Mouse (Mus musculus) kidney, embryonic 15.5 days (tissue): Measurements from ENCODE around the gene Nacad. TPM values are rescaled to one million over a fixed set of nuclear protein-coding genes. Genes with fewer than 3 reads are reported as not detected.
A peak's percentile ranks its signal among the peaks of the same experiment; 100 is the strongest.

Experiments used
- ATAC-seq: fragments of 200-750 bp; cut with Nextera tagmentation; replicated peaks from 2 replicates; pipeline ENCODE4 v1.8.0; 2017; ENCODE audit warnings: moderate TSS enrichment; ENCODE audit not compliant: low FRiP score
- H3K27ac ChIP-seq: fragments of 300-500 bp; sonication (generic); 2 replicates; pipeline ENCODE4 v1.5.1; 2015; ENCODE audit warnings: mild to moderate bottlenecking, inconsistent platforms
- H3K27me3 ChIP-seq: fragments of 300-500 bp; sonication (generic); 2 replicates; pipeline ENCODE4 v1.6.1; 2015; ENCODE audit warnings: inconsistent platforms
- H3K36me3 ChIP-seq: fragments of 300-500 bp; sonication (generic); 2 replicates; pipeline ENCODE4 v1.6.1; 2015; ENCODE audit warnings: inconsistent platforms
- H3K4me1 ChIP-seq: fragments of 300-500 bp; sonication (generic); 2 replicates; pipeline ENCODE4 v1.6.1; 2015; ENCODE audit warnings: inconsistent platforms
- H3K4me2 ChIP-seq: fragments of 300-500 bp; sonication (generic); 2 replicates; pipeline ENCODE4 v1.6.1; 2015; ENCODE audit warnings: moderate library complexity, mild to moderate bottlenecking, inconsistent platforms
- H3K4me3 ChIP-seq: fragments of 300-500 bp; sonication (generic); replicated peaks from 2 replicates; pipeline ENCODE4 v1.5.1; 2015; ENCODE audit warnings: mild to moderate bottlenecking, inconsistent platforms
- H3K9ac ChIP-seq: fragments of 300-500 bp; sonication (generic); 2 replicates; pipeline ENCODE4 v1.6.1; 2015; ENCODE audit warnings: mild to moderate bottlenecking, inconsistent platforms
- H3K9me3 ChIP-seq: fragments of 300-500 bp; sonication (generic); replicated peaks from 2 replicates; pipeline ENCODE4 v1.6.1; 2016; ENCODE audit warnings: inconsistent platforms
- WGBS: fragments of 180-500 bp; shearing (Covaris S2); methylation state at CpG from one replicate; pipeline ENCODE4 v1.1.7; 2015; ENCODE audit warnings: mixed read lengths; 5-methylcytosine and 5-hydroxymethylcytosine counted together
- polyA plus RNA-seq: library from polyadenylated mRNA; unstranded; fragments of >200 nt; fragmentation: Nextera tagmentation; extraction: Ambion mirVana; gene quantifications from 2 replicates; pipeline ENCODE4 v1.2.1, GENCODE M21; 2015

The Nacad gene
- polyA plus RNA-seq, 1 experiment from 2014 or later = 3.7 TPM

DNA sequence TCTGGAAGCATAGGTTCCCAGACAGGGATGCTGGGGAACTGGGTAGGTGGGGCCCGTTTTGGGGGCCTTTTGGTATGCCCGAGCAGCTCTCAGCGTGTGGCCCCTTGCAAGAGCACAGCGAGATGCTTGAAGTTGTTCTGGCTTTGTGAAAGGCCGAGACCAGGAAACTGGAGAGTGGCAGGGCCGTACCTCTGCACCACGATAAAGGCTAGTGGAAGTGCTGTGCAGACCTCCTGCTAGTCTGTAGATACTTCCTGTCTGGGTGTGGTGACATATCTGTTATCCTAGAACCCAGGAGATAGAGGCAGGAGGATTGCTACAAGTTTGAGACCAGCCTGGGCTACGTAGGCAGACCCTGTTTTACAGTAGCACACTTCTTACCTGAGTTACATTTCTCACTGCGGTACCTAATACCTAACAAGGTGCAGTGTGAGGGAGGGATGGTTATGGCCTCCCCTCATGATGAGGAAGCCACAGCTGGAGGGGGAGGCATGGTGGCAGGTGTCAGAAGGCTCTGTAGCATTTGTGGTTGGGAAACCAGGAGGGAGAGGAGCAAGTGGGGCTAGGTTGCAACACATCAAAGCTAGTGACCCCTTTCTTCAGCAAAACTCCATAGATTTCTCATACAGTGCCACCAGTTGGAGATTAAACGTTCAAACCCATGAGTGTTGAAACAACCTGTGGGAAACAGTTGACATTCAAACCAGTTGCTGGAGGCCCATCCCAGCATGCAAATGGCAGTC lies 14.7 kb downstream of the Nacad start:
- Histone ChIP-seq H3K4me3 (no peak overlapping the region), H3K36me3 (peaks cover 96% of the 10 kb centered on the region), H3K9ac (no peak overlapping the region), H3K27me3 (no peaks in the 10 kb centered on the region), H3K4me2 (no peak overlapping the region), H3K27ac (no peak overlapping the region), H3K4me1 (no peaks in the 10 kb centered on the region), H3K9me3 (no peaks in the 10 kb centered on the region)
- ATAC-seq = 0 out of 2 replicates have a peak, but pooled peaks have one; percentile 40
- WGBS = 88% methylated on average over 10 of the region's 10 CpGs

- no peaks in the 10 kb centered on the region for H3K4me1 ChIP-seq
- no peaks in the 10 kb centered on the region for H3K27me3 ChIP-seq
- no peak overlapping the region for H3K4me3 ChIP-seq
- no peak overlapping the region for H3K4me2 ChIP-seq
- no peaks in the 10 kb centered on the region for H3K9me3 ChIP-seq
- H3K36me3 ChIP-seq = peaks cover 96% of the 10 kb centered on the region
- no peak for ATAC-seq
- no peak overlapping the region for H3K9ac ChIP-seq
- 88% methylated on average over 7 of the region's 7 CpGs for WGBS
- no peak overlapping the region for H3K27ac ChIP-seq
Measured at GRCm38 (mm10) chr11:6589838-6590237, 16.0 kb downstream of the Nacad start.

- no peaks in the 10 kb centered on the region for H3K9me3 ChIP-seq
- H3K4me1 ChIP-seq = no peaks in the 10 kb centered on the region
- H3K9ac ChIP-seq = no peak overlapping the region
- H3K27me3 ChIP-seq = no peaks in the 10 kb centered on the region
- peaks cover 85% of the 10 kb centered on the region for H3K36me3 ChIP-seq
- WGBS = 92% methylated on average over 7 of the region's 7 CpGs
- no peak overlapping the region for H3K4me2 ChIP-seq
- no peak overlapping the region for H3K27ac ChIP-seq
- H3K4me3 ChIP-seq = no peak overlapping the region
- ATAC-seq = no peak
Measured at GRCm38 (mm10) chr11:6588295-6588694, 17.6 kb downstream of the Nacad start.

DNA sequence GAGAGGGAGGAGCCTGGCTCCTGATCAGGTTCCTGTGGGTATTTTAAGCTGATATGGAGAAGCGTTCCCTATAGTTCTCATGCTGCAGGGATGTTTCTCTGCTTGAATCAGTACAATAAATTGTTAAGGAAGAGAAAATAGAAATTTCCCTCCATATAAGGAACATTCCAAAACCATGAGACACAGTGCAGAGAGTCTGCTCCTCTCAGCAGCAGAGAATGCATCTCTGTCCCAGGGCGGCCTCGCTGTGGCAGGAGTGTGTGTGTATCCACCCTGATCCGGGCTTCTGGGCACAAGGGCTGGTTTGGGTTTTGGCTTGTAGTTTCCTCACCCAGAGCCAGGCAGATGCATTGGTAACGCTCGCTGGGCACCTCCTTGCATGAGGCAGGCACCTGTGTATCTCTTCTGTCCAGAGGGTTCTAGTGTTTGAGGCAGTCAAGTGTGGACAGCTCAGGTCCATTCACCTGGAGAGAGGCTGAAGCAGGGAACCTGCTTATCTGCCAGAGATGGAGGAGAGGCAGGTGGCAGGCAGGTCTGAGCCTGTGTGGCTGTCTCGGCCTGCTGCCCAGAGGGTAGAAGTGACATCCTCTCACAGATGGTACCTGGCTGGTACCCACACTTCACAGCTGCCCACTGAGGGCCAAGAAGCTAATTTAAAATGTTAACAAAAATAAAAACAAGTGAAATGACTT lies 18.5 kb downstream of the Nacad start:
- H3K27ac ChIP-seq = no peak overlapping the region
- 86% methylated on average over 7 of the region's 7 CpGs for whole genome bisulfite sequencing
- no peak for ATAC-seq
- no peaks in the 10 kb centered on the region for H3K27me3 ChIP-seq
- no peak overlapping the region for H3K9ac ChIP-seq
- no peaks in the 10 kb centered on the region for H3K9me3 ChIP-seq
- no peak overlapping the region for H3K4me3 ChIP-seq
- no peaks in the 10 kb centered on the region for H3K4me1 ChIP-seq
- peaks cover 80% of the 10 kb centered on the region for H3K36me3 ChIP-seq
- no peak overlapping the region for H3K4me2 ChIP-seq

GRCm38 (mm10) chr11:6586660-6587059 lies 19.2 kb downstream of the Nacad start:
- no peak overlapping the region for H3K4me3 ChIP-seq
- H3K9ac ChIP-seq = no peak overlapping the region
- WGBS = 81% methylated on average over 3 of the region's 3 CpGs
- no peaks in the 10 kb centered on the region for H3K9me3 ChIP-seq
- H3K4me1 ChIP-seq = no peaks in the 10 kb centered on the region
- no peak overlapping the region for H3K27ac ChIP-seq
- H3K27me3 ChIP-seq = no peaks in the 10 kb centered on the region
- H3K36me3 ChIP-seq = peaks cover 73% of the 10 kb centered on the region
- ATAC-seq = no peak
- H3K4me2 ChIP-seq = no peak overlapping the region

DNA sequence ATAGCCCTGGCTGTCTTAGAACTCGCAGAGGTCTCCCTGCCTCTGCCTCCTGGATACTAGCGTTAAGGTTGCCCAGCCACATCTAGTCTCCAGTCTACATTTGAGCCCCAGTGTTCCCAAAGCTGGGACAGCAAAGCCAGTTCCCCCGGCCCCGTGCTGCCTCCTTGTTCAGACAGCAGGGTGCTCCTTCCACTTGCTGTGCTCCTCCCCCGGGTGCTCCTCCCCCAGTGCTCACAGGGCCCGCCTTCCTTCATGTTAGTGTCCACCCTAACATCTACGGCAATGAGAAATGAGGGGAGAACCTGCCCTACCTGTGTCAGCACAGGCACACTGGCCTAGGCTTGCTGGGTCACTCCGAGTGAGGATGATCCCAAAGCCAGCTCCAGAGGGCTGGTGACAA lies 20.1 kb downstream of the Nacad start:
- Histone ChIP-seq H3K27ac (no peak overlapping the region), H3K4me1 (no peaks in the 10 kb centered on the region), H3K9me3 (no peaks in the 10 kb centered on the region), H3K36me3 (peaks cover 64% of the 10 kb centered on the region), H3K27me3 (no peaks in the 10 kb centered on the region), H3K4me3 (no peak overlapping the region), H3K4me2 (no peak overlapping the region), H3K9ac (no peak overlapping the region)
- no peak for ATAC-seq
- WGBS = 93% methylated on average over 8 of the region's 8 CpGs

- H3K27me3 ChIP-seq = no peaks in the 10 kb centered on the region
- no peak overlapping the region for H3K4me2 ChIP-seq
- no peak for ATAC-seq
- no peaks in the 10 kb centered on the region for H3K4me1 ChIP-seq
- H3K4me3 ChIP-seq = no peak overlapping the region
- no peaks in the 10 kb centered on the region for H3K9me3 ChIP-seq
- peaks cover 30% of the 10 kb centered on the region for H3K36me3 ChIP-seq
- H3K27ac ChIP-seq = no peak overlapping the region
- H3K9ac ChIP-seq = no peak overlapping the region
- 83% methylated on average over 2 of the region's 2 CpGs for WGBS
Measured at GRCm38 (mm10) chr11:6581560-6581959, 24.3 kb downstream of the Nacad start.

- WGBS = 92% methylated on average over 4 of the region's 4 CpGs
- Histone ChIP-seq H3K27ac (no peak overlapping the region), H3K4me2 (no peak overlapping the region), H3K9me3 (no peaks in the 10 kb centered on the region), H3K4me1 (no peaks in the 10 kb centered on the region), H3K9ac (no peak overlapping the region), H3K36me3 (peaks cover 31% of the 10 kb centered on the region), H3K4me3 (no peak overlapping the region), H3K27me3 (no peaks in the 10 kb centered on the region)
- ATAC-seq = no peak
Measured at GRCm38 (mm10) chr11:6580065-6580750, 25.6 kb downstream of the Nacad start.

GRCm38 (mm10) chr11:6579361-6579760 lies 26.5 kb downstream of the Nacad start:
- H3K4me1 ChIP-seq = no peaks in the 10 kb centered on the region
- WGBS = 85% methylated on average over 7 of the region's 7 CpGs
- no peaks in the 10 kb centered on the region for H3K9me3 ChIP-seq
- no peaks in the 10 kb centered on the region for H3K27me3 ChIP-seq
- H3K9ac ChIP-seq = no peak overlapping the region
- ATAC-seq = no peak
- H3K36me3 ChIP-seq = peaks cover 26% of the 10 kb centered on the region
- H3K27ac ChIP-seq = no peak overlapping the region
- no peak overlapping the region for H3K4me2 ChIP-seq
- no peak overlapping the region for H3K4me3 ChIP-seq

DNA sequence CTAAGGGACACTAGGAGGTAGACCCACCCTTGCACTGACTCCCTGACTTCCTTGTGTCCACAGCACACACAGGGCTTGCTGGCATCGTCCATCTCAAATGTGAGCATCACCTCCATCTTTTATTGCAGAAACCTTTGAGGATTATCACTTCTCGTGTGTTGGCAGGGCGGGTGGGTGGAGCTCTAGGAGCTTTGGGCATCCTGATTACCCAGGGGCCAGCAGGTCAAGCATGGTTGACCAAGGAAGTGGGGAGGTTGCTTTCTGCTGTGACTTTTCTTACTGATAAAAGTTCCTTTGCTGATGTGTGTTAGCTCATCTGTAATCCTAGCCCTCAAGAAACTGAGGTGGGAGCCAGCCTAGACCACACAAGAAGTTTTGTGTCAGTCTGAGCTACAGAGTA lies 29.7 kb downstream of the Nacad start:
- peaks cover 39% of the 10 kb centered on the region for H3K36me3 ChIP-seq
- 72% methylated on average over 3 of the region's 3 CpGs for WGBS
- no peaks in the 10 kb centered on the region for H3K9me3 ChIP-seq
- H3K4me1 ChIP-seq = no peaks in the 10 kb centered on the region
- no peak overlapping the region for H3K4me2 ChIP-seq
- no peaks in the 10 kb centered on the region for H3K27me3 ChIP-seq
- H3K9ac ChIP-seq = no peak overlapping the region
- ATAC-seq = no peak
- H3K27ac ChIP-seq = no peak overlapping the region
- no peak overlapping the region for H3K4me3 ChIP-seq

- H3K27ac ChIP-seq = no peak overlapping the region
- WGBS = 53% methylated on average over 3 of the region's 3 CpGs
- ATAC-seq = no peak
- no peaks in the 10 kb centered on the region for H3K27me3 ChIP-seq
- peaks cover 35% of the 10 kb centered on the region for H3K36me3 ChIP-seq
- H3K4me3 ChIP-seq = no peak overlapping the region
- no peak overlapping the region for H3K4me2 ChIP-seq
- H3K4me1 ChIP-seq = peaks cover 7% of the 10 kb centered on the region; the same call in 1 of the 2 replicates
- no peaks in the 10 kb centered on the region for H3K9me3 ChIP-seq
- no peak overlapping the region for H3K9ac ChIP-seq
Measured at GRCm38 (mm10) chr11:6569410-6569777, 36.5 kb downstream of the Nacad start.
